Mouse (Mus musculus) stomach, postnatal 0 days (tissue): ENCODE measurements around the gene Actb.

ENCODE experiments used
- CTCF ChIP-seq: IDR thresholded peaks from 2 replicates; pipeline ENCODE4 v1.5.1; 2016; ENCODE audit warnings: antibody characterized with exemption, low read depth, mild to moderate bottlenecking, moderate library complexity
- EP300 ChIP-seq: optimal IDR thresholded peaks from 2 replicates; pipeline ENCODE3; 2016; ENCODE audit warnings: antibody characterized with exemption

DNA sequence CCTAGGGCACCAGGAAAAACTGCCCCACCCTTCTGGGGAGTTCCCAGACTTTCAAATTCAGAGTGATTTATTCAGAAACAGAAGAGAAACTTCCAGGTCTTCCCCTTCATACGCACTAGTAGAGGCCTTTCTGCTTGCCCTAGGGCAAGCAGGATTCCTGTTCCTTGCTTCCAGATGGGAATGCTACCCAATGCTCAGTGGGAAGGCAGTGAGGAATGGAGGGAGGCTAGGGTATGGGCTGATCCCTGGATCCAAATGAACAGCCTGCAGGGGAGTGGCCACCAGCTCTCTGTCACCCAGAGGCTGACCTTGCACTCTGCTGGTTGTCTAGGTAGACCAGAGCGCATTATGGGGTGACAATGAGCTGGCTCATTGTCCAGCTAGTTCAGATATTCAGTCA is 5.1 kb upstream of the Actb start:
- no peak for TF ChIP-seq CTCF
- no peak for TF ChIP-seq EP300
